Mouse (Mus musculus) limb, embryonic 12.5 days (tissue): Measurements from ENCODE around the gene Ift88. TPM values are rescaled to one million over a fixed set of nuclear protein-coding genes. Genes with fewer than 3 reads are reported as not detected.
"Not testable (repeated sequence)": the region's sequence is repeated elsewhere in the genome, so short reads cannot be mapped to it uniquely, and the experiment has no call there.

Experiments
- ATAC-seq: fragments of 200-750 bp; cut with Nextera tagmentation; 2 replicates; pipeline ENCODE4 v1.8.0; 2017; ENCODE audit warnings: low read depth, moderate TSS enrichment; ENCODE audit not compliant: insufficient number of reproducible peaks, insufficient read depth, low FRiP score, low TSS enrichment
- H3K27ac ChIP-seq: fragments of 300-500 bp; sonication (generic); 2 replicates; pipeline ENCODE4 v1.5.1; 2016; ENCODE audit warnings: mild to moderate bottlenecking, moderate library complexity
- H3K27me3 ChIP-seq: fragments of 300-500 bp; sonication (generic); 2 replicates; pipeline ENCODE4 v1.6.1; 2016; ENCODE audit warnings: mild to moderate bottlenecking, moderate library complexity
- H3K36me3 ChIP-seq: fragments of 300-500 bp; sonication (generic); 2 replicates; pipeline ENCODE4 v1.6.1; 2016; ENCODE audit warnings: mild to moderate bottlenecking, moderate library complexity
- H3K4me1 ChIP-seq: fragments of 300-500 bp; sonication (generic); replicated peaks from 2 replicates; pipeline ENCODE4 v1.6.1; 2016
- H3K4me2 ChIP-seq: fragments of 300-500 bp; sonication (generic); 2 replicates; pipeline ENCODE4 v1.6.1; 2016; ENCODE audit warnings: mild to moderate bottlenecking, moderate library complexity
- H3K4me3 ChIP-seq: fragments of 300-500 bp; sonication (generic); replicated peaks from 2 replicates; pipeline ENCODE4 v1.5.1; 2016; ENCODE audit warnings: mild to moderate bottlenecking
- H3K9ac ChIP-seq: fragments of 300-500 bp; sonication (generic); replicated peaks from 2 replicates; pipeline ENCODE4 v1.6.1; 2016; ENCODE audit warnings: mild to moderate bottlenecking, moderate library complexity
- H3K9me3 ChIP-seq: fragments of 300-500 bp; sonication (generic); 2 replicates; pipeline ENCODE4 v1.6.1; 2016; ENCODE audit warnings: mild to moderate bottlenecking, moderate library complexity
- WGBS: fragments of 180-500 bp; shearing (Covaris S2); methylation state at CpG from one replicate; pipeline ENCODE4 v1.1.7; 2016; 5-methylcytosine and 5-hydroxymethylcytosine counted together
- polyA plus RNA-seq: library from polyadenylated mRNA; unstranded; fragments of >200 nt; fragmentation: Nextera tagmentation; extraction: Ambion mirVana; gene quantifications from 2 replicates; pipeline ENCODE4 v1.2.1, GENCODE M21; 2016

The Ift88 gene
- polyA plus RNA-seq, 1 experiment from 2014 or later, result 17.0 TPM

DNA sequence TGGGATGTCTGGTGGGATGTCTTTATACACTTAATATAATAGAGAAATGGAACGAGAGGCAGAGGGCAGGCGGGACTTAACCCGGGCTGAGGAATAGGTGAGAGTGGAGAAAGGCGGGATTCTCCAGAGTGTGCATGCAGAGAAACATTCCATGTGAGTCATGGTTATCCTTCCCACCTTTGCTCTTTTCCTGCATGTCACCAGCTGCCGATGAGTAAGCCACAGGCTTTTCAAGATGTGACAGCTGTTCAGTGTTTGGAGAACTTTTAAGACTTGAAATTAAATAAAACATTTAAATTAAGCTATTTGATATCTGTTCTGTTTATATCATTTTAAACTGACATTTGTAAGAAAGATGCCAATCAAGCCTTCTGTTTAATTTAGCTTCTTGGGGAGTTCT lies 36.0 kb downstream of the Ift88 start:
- H3K4me3 ChIP-seq, result no peak overlapping the region
- H3K27ac ChIP-seq, result no peak overlapping the region
- no peaks in the 10 kb centered on the region for H3K4me1 ChIP-seq
- no peaks in the 10 kb centered on the region for H3K27me3 ChIP-seq
- 91% methylated on average over 5 of the region's 5 CpGs for WGBS
- no peak overlapping the region for H3K4me2 ChIP-seq
- no peak for ATAC-seq
- H3K9ac ChIP-seq, result no peak overlapping the region
- no peaks in the 10 kb centered on the region for H3K9me3 ChIP-seq
- H3K36me3 ChIP-seq, result peaks cover 18% of the 10 kb centered on the region

DNA sequence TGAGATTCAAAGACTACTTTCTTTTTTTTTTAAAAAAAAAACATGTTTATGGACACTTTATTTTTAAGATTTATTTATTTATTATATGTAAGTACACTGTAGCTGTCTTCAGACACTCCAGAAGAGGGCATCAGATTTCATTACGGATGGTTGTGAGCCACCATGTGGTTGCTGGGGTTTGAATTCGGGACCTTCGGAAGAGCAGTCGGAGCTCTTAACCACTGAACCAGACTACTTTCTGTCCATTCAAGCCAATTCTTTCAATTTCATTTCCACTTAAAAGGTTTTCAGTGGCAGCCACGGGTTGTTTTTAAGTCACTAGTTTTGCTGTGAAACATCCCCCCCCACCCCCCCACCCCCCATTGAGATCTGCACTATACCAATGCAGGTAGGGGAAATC lies 36.5 kb downstream of the Ift88 start:
- H3K27ac ChIP-seq, H3K9ac ChIP-seq, H3K4me3 ChIP-seq, ATAC-seq, H3K27me3 ChIP-seq, H3K9me3 ChIP-seq, H3K4me2 ChIP-seq, H3K4me1 ChIP-seq: not testable (repeated sequence)
- 75% methylated on average over 5 of the region's 5 CpGs for WGBS
- peaks cover 16% of the 10 kb centered on the region for H3K36me3 ChIP-seq

DNA sequence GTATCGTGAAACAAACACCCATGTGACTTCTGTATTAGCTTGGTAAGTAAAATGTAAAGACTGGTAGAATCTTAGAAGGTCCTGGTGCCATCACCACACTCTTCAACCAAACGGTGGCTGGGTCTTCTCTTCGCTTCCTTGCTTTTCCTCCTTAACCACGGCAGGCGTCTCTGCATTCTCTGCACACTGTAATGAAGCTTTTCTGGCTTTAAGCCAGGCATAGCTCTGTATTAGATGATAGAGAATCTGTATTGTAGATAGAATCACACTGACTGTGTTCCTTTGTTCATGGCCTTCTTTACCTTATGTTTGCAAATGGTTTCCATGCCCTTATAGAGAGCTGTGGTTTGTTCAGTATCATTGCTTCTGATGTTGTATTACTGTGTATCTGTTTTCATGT lies 39.0 kb downstream of the Ift88 start:
- Histone ChIP-seq H3K36me3 (peaks cover 12% of the 10 kb centered on the region; the same call in 1 of the 2 replicates), H3K27ac (no peak overlapping the region), H3K4me3 (no peak overlapping the region), H3K27me3 (no peaks in the 10 kb centered on the region), H3K9ac (no peak overlapping the region), H3K4me1 (peaks cover 3% of the 10 kb centered on the region; the same call in 1 of the 2 replicates), H3K4me2 (no peak overlapping the region), H3K9me3 (no peaks in the 10 kb centered on the region)
- no peak for ATAC-seq
- WGBS, result 85% methylated on average over 5 of the region's 5 CpGs

DNA sequence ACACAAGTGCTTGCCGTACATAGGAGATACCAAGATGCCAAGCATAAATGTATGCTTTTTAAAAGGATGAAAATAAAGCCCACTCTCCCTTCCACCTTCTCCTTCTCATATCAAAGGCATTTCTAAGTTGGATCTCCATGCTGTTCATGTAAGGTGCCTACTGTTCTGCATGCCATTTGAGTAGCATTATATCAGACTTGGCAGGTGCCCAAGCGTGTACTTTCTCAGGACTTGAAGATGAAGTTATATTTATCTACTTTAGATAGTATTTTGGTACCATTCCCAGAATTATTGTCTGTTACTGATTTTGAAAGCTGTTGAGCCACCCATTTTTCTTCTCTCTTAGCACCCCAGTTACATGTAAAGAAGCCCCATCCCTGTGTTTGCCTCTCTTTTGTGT lies 51.2 kb downstream of the Ift88 start:
- no peak for ATAC-seq
- 0 out of 2 replicates have a peak, but pooled peaks cover 8% of the 10 kb centered on the region for H3K36me3 ChIP-seq
- H3K4me3 ChIP-seq, result no peak overlapping the region
- H3K9ac ChIP-seq, result no peak overlapping the region
- H3K27me3 ChIP-seq, result no peaks in the 10 kb centered on the region
- H3K4me2 ChIP-seq, result no peak overlapping the region
- WGBS, result 81% methylated on average over 2 of the region's 2 CpGs
- no peak overlapping the region for H3K27ac ChIP-seq
- H3K9me3 ChIP-seq, result no peaks in the 10 kb centered on the region
- no peaks in the 10 kb centered on the region for H3K4me1 ChIP-seq

- Histone ChIP-seq H3K27me3 (no peaks in the 10 kb centered on the region), H3K4me1 (no peaks in the 10 kb centered on the region), H3K4me3 (no peak overlapping the region), H3K27ac (no peak overlapping the region), H3K9ac (no peak overlapping the region), H3K36me3 (0 out of 2 replicates have a peak, but pooled peaks cover 2% of the 10 kb centered on the region), H3K9me3 (no peaks in the 10 kb centered on the region), H3K4me2 (no peak overlapping the region)
- WGBS, result 83% methylated on average over 2 of the region's 2 CpGs
- ATAC-seq, result no peak
Observed at GRCm38 (mm10) chr14:57482262-57482661, 58.4 kb downstream of the Ift88 start.

- H3K27ac ChIP-seq, result no peak overlapping the region
- no peaks in the 10 kb centered on the region for H3K9me3 ChIP-seq
- H3K36me3 ChIP-seq, result 0 out of 2 replicates have a peak, but pooled peaks cover 2% of the 10 kb centered on the region
- H3K4me3 ChIP-seq, result no peak overlapping the region
- no peaks in the 10 kb centered on the region for H3K4me1 ChIP-seq
- no peak for ATAC-seq
- H3K27me3 ChIP-seq, result no peaks in the 10 kb centered on the region
- WGBS, result 95% methylated on average over 6 of the region's 6 CpGs
- H3K9ac ChIP-seq, result no peak overlapping the region
- no peak overlapping the region for H3K4me2 ChIP-seq
Observed at GRCm38 (mm10) chr14:57484183-57484582, 60.3 kb downstream of the Ift88 start.

DNA sequence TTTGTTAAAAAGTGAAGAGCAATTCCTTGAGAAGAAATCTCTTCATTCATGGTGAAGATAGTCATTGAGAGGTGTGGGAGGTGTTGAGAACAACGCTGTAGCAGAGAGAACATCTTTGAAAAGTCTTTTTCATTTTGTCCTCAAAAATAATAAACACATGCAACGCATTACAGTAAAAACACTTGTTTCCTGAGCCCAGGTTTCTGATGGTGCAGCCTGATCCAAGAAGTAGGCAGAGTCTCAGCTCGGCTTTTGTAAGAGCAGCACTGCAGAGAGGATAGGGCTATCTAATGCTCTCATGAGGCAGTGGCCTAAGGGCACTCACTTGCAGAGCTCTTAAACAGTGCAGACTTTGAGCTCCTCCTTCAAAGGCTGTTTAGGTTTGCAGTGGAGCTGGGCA lies 65.8 kb downstream of the Ift88 start:
- Histone ChIP-seq H3K4me3 (no peak overlapping the region), H3K36me3 (peaks cover 12% of the 10 kb centered on the region), H3K27me3 (no peaks in the 10 kb centered on the region), H3K9ac (no peak overlapping the region), H3K27ac (no peak overlapping the region), H3K9me3 (no peaks in the 10 kb centered on the region), H3K4me2 (no peak overlapping the region), H3K4me1 (no peaks in the 10 kb centered on the region)
- WGBS, result 75% methylated on average over 3 of the region's 3 CpGs
- ATAC-seq, result no peak

GRCm38 (mm10) chr14:57493840-57494239 lies 70.0 kb downstream of the Ift88 start:
- 97% methylated on average over 2 of the region's 2 CpGs for WGBS
- Histone ChIP-seq H3K27me3 (no peaks in the 10 kb centered on the region), H3K4me3 (no peak overlapping the region), H3K4me1 (no peaks in the 10 kb centered on the region), H3K36me3 (peaks cover 10% of the 10 kb centered on the region), H3K4me2 (no peak overlapping the region), H3K27ac (no peak overlapping the region), H3K9ac (no peak overlapping the region), H3K9me3 (no peaks in the 10 kb centered on the region)
- ATAC-seq, result no peak

DNA sequence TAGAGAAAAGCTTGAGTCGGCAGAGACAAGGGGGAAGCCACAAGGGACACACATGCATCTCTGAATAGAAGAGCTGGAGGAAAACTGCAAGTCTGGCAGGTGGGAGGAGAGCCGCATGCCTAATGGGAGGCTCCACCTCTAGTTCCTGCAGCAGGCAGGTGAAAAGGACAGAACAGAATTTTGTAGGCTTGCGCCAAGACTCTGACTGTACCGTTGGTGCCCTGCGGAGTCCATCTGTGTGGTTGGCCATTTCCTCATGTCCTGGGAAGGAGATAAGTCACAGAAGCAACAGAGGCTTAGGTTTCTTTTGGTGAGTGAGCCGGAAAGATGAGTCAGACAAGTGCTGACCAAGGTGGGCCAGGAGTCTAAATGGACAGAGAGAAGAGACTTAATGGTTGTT lies 79.9 kb downstream of the Ift88 start:
- Histone ChIP-seq H3K4me3 (no peak overlapping the region), H3K9ac (no peak overlapping the region), H3K4me1 (no peaks in the 10 kb centered on the region), H3K36me3 (peaks cover 3% of the 10 kb centered on the region; the same call in 1 of the 2 replicates), H3K9me3 (no peaks in the 10 kb centered on the region), H3K27ac (no peak overlapping the region), H3K27me3 (no peaks in the 10 kb centered on the region), H3K4me2 (no peak overlapping the region)
- 86% methylated on average over 6 of the region's 6 CpGs for WGBS
- ATAC-seq, result no peak

GRCm38 (mm10) chr14:57509554-57509953 lies 85.7 kb downstream of the Ift88 start:
- H3K4me1 ChIP-seq, result peaks cover 6% of the 10 kb centered on the region; the same call in 1 of the 2 replicates
- H3K4me3 ChIP-seq, result no peak overlapping the region
- peak; percentile 68 for ATAC-seq
- H3K4me2 ChIP-seq, result no peak overlapping the region
- WGBS, result 66% methylated on average over 6 of the region's 6 CpGs
- H3K27ac ChIP-seq, result 0 out of 2 replicates have a peak overlapping the region, but pooled peaks have one; percentile 35
- H3K9me3 ChIP-seq, result no peaks in the 10 kb centered on the region
- H3K27me3 ChIP-seq, result no peaks in the 10 kb centered on the region
- no peaks in the 10 kb centered on the region for H3K36me3 ChIP-seq
- H3K9ac ChIP-seq, result no peak overlapping the region; the same call in 1 of the 2 replicates

DNA sequence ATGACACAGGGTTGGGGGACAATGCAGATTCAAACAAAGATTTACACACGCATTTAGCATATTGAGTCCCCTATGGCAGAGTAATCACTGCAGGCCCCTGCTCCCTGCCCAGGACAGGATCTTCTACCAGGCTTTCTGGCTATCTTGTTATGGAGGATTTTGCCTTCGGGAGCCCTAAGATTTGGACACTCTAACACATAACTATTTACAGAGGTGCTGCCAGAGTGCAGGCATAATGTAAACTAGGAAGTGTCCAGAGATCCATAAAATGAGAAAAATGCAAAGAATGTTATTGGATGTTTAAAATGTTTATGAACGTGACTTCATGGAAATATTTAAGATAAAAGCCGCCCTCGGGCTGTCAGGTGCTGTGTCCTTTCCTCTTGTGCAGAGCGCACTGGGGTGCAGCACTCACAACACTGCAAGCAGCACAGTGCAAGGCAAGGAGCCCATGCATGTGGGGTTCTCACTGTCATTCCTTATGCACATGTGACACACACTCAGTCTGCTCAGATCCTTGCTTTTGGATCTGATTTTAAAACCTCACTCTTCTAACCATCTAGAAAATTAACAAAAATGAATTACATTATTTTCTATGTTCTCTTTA lies 91.4 kb downstream of the Ift88 start:
- no peak overlapping the region for H3K9ac ChIP-seq
- peaks cover 16% of the 10 kb centered on the region for H3K4me1 ChIP-seq
- peak overlapping the region; percentile 2; the same call in 1 of the 2 replicates for H3K4me2 ChIP-seq
- WGBS, result 69% methylated on average over 6 of the region's 6 CpGs
- 0 out of 2 replicates have a peak, but pooled peaks cover 8% of the 10 kb centered on the region for H3K36me3 ChIP-seq
- H3K27me3 ChIP-seq, result no peaks in the 10 kb centered on the region
- no peak overlapping the region for H3K4me3 ChIP-seq
- ATAC-seq, result no peak
- no peak overlapping the region; the same call in 1 of the 2 replicates for H3K27ac ChIP-seq
- H3K9me3 ChIP-seq, result no peaks in the 10 kb centered on the region

DNA sequence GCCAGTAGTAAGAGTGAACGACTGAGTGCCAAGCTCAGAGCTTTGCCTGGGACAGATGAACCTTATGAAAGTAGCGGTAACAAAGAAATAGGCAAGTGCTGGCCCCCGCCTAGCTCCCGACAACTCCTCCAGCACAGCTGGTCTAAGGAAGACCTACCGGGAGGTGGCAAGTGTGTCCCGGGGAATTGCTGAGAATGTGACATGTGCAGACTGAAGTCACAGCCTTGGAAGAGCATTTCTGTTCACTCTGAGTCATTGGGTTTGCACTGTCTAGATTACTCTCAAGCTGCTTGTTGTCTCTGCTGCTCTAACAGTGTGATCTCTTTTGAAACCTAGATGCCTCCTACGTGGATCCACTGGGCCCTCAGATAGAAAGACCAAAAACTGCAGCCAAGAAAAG lies 93.1 kb downstream of the Ift88 start:
- H3K9me3 ChIP-seq, result no peaks in the 10 kb centered on the region
- H3K27ac ChIP-seq, result no peak overlapping the region
- no peak for ATAC-seq
- H3K4me1 ChIP-seq, result peaks cover 16% of the 10 kb centered on the region
- no peak overlapping the region for H3K4me3 ChIP-seq
- 0 out of 2 replicates have a peak, but pooled peaks cover 8% of the 10 kb centered on the region for H3K36me3 ChIP-seq
- H3K27me3 ChIP-seq, result no peaks in the 10 kb centered on the region
- H3K9ac ChIP-seq, result no peak overlapping the region
- H3K4me2 ChIP-seq, result no peak overlapping the region
- WGBS, result 88% methylated on average over 7 of the region's 7 CpGs
